Mouse (Mus musculus): ENCODE measurements at regions not wholly inside any gene's neighbourhood (a gene's known extent, or its start where the extent isn't known, plus 50 kb on each side); places are given as distances from the start of the nearest gene placed in this dataset.

DNA sequence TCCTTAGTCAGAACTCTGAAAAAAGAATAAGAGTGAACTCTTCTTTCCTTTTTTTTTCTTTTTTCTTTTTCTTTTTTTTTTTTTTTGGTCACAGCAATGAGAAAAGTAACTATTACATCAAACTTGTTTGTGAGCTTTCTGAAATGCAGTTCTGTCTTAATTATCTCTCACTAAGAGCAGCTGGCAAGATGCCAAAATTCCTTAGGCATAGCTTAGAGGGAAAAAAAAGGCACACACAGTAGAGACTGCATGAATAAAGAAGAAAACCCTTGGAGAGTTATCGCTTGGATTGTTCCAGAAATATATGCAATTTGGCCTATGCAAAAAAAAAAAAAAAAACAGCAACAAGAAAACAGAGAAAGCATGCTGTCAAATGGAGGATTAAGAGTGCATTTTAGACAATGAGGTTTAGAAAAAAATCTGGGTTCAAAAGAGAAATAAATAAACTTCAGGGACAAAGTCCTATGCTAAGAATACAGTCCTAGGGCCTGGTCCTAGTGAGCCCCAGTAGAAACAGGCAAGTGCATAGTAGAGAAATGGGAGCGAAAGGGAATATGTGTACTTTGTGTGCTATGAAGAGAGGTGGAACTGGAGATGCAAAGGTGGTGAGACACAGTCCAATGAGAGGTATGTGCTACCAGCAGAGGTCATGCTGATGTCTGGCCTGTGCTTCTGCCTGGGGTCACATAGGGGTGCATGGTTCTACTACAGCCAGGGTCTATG is 974.0 kb downstream of the Rab28 start:
- no peak overlapping the region for H3K4me3 ChIP-seq (ENCODE audit: low read depth, low read length)
- H3K9me3 ChIP-seq (ENCODE audit: control insufficient read depth, low read length), result no peaks in the 10 kb centered on the region
- no peaks in the 10 kb centered on the region for H3K27me3 ChIP-seq (ENCODE audit: control insufficient read depth, insufficient read depth, low read length)
- no peak overlapping the region for H3K4me2 ChIP-seq (replicated peaks; ENCODE audit: low read depth)
- H3K4me1 ChIP-seq (replicated peaks; ENCODE audit: control insufficient read depth, insufficient read depth), result no peaks in the 10 kb centered on the region
- H3K9ac ChIP-seq (ENCODE audit: low read length), result no peak overlapping the region
- DNase-seq (ENCODE audit: low spot score), result no peak
- H3K27ac ChIP-seq (replicated peaks), result no peak overlapping the region
- no peaks in the 10 kb centered on the region for H3K36me3 ChIP-seq (ENCODE audit: control insufficient read depth, insufficient read depth, low read length)
- no peak for ATAC-seq (ENCODE audit: low FRiP score, low TSS enrichment)
- 79% methylated on average over 2 of the region's 2 CpGs for WGBS
- no peak for TF ChIP-seq EP300 (optimal IDR thresholded peaks at IDR 0.05)
- TF ChIP-seq CTCF (IDR thresholded peaks at IDR 0.05; ENCODE audit: low read depth), result no peak

GRCm38 (mm10) chr5:40714497-40715128 is 959.3 kb upstream of the Hs3st1 start:
- WGBS, result 76% methylated on average over 3 of the region's 3 CpGs
- DNase-seq (ENCODE audit: low spot score) (no peak), ATAC-seq (ENCODE audit: low FRiP score, low TSS enrichment) (no peak)
- no peak overlapping the region for H3K9ac ChIP-seq (ENCODE audit: low read length)
- TF ChIP-seq CTCF (IDR thresholded peaks at IDR 0.05; ENCODE audit: low read depth), result no peak
- no peak for TF ChIP-seq EP300 (optimal IDR thresholded peaks at IDR 0.05)
- no peaks in the 10 kb centered on the region for H3K27me3 ChIP-seq (ENCODE audit: control insufficient read depth, insufficient read depth, low read length)
- no peaks in the 10 kb centered on the region for H3K4me1 ChIP-seq (replicated peaks; ENCODE audit: control insufficient read depth, insufficient read depth)
- H3K4me3 ChIP-seq (ENCODE audit: low read depth, low read length), result no peak overlapping the region
- no peak overlapping the region for H3K4me2 ChIP-seq (replicated peaks; ENCODE audit: low read depth)
- H3K36me3 ChIP-seq (ENCODE audit: control insufficient read depth, insufficient read depth, low read length), result no peaks in the 10 kb centered on the region
- no peak overlapping the region for H3K27ac ChIP-seq (replicated peaks)
- no peaks in the 10 kb centered on the region for H3K9me3 ChIP-seq (ENCODE audit: control insufficient read depth, low read length)

DNA sequence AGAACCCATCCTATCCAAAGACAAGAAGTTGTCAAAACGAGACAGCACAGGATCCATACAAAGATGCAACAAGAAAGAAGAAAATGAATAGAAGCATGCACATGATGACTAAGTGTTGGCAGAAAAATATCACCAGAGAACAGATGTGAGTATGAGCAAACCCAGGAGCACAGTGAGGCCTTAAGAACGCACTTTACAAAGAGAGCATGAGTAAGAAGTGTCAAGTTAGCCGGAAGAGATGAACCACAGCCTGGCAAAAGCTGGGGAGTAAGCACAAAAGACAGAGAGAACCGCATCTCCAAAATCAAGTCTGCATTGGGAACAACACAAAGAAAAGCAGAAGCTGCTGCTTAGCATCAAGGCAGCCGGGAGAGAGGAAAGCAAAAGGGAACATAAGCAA is 946.4 kb upstream of the Hs3st1 start:
- H3K4me3 ChIP-seq (ENCODE audit: low read depth, low read length), result no peak overlapping the region
- no peak overlapping the region for H3K4me2 ChIP-seq (replicated peaks; ENCODE audit: low read depth)
- 67% methylated on average over 5 of the region's 5 CpGs for WGBS
- H3K4me1 ChIP-seq (replicated peaks; ENCODE audit: control insufficient read depth, insufficient read depth), result no peaks in the 10 kb centered on the region
- no peaks in the 10 kb centered on the region for H3K36me3 ChIP-seq (ENCODE audit: control insufficient read depth, insufficient read depth, low read length)
- DNase-seq (ENCODE audit: low spot score) (no peak), ATAC-seq (ENCODE audit: low FRiP score, low TSS enrichment) (no peak)
- TF ChIP-seq EP300 (optimal IDR thresholded peaks at IDR 0.05) (no peak), CTCF (IDR thresholded peaks at IDR 0.05; ENCODE audit: low read depth) (no peak)
- H3K27ac ChIP-seq (replicated peaks), result no peak overlapping the region
- H3K9me3 ChIP-seq (ENCODE audit: control insufficient read depth, low read length), result no peaks in the 10 kb centered on the region
- no peaks in the 10 kb centered on the region for H3K27me3 ChIP-seq (ENCODE audit: control insufficient read depth, insufficient read depth, low read length)
- H3K9ac ChIP-seq (ENCODE audit: low read length), result no peak overlapping the region

DNA sequence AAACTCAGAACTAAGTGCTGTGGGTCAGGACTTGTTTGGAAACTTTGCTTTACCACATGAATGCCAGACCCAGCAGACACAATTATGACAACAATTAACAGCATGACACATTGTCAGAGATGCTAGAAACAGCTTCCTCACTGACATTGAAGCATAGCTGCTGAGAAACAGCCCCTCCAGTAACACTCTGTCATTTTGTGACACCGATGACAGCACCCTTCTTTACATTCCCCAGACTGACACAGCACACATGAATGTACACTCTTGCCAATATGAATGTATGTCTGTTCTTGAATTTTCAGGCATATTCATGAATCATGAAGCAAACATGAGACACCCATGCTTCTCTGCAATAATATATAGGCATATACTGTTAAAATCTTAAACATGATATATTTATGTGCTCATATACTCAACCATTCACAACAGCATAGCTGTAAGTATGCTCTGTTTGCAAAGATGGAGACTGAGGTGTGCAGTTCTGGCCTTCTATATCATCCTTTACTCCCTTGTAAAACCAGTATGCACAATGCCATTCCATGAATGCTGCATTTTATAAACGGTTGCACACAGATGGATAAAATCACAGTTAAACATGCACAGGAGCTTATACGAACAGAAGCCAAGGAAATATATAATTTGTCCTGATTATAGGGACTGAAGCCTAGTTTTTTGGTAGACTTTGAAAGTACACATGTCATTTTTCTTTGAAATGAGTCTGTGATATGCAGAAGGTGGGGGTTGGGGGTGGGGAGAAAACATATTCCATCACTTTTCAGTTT is 942.4 kb upstream of the Hs3st1 start:
- no peak for ATAC-seq (ENCODE audit: low FRiP score, low TSS enrichment)
- Histone ChIP-seq H3K9me3 (ENCODE audit: control insufficient read depth, low read length) (no peaks in the 10 kb centered on the region), H3K27me3 (ENCODE audit: control insufficient read depth, insufficient read depth, low read length) (no peaks in the 10 kb centered on the region), H3K4me1 (replicated peaks; ENCODE audit: control insufficient read depth, insufficient read depth) (no peaks in the 10 kb centered on the region), H3K36me3 (ENCODE audit: control insufficient read depth, insufficient read depth, low read length) (no peaks in the 10 kb centered on the region), H3K27ac (replicated peaks) (no peak overlapping the region), H3K4me2 (replicated peaks; ENCODE audit: low read depth) (no peak overlapping the region), H3K9ac (ENCODE audit: low read length) (no peak overlapping the region), H3K4me3 (ENCODE audit: low read depth, low read length) (no peak overlapping the region)
- DNase-seq (ENCODE audit: low spot score), result no peak
- WGBS, result 70% methylated on average over 3 of the region's 3 CpGs
- TF ChIP-seq EP300 (optimal IDR thresholded peaks at IDR 0.05), result no peak

All from stomach, postnatal 0 days (tissue).